Mouse (Mus musculus): ENCODE measurements around the gene Chat. TPM values are rescaled to one million over a fixed set of nuclear protein-coding genes. Genes with fewer than 3 reads are reported as not detected.
A peak's percentile ranks its signal among the peaks of the same experiment; 100 is the strongest.
"Not testable (repeated sequence)": the region's sequence is repeated elsewhere in the genome, so short reads cannot be mapped to it uniquely, and the experiment has no call there.

The Chat gene
- polyA plus RNA-seq, 1 experiment from 2014 or later, result not detected

- peak; percentile 43 for DNase-seq (ENCODE audit: low spot score)
- WGBS, result 37% methylated on average over 5 of the region's 5 CpGs
Observed at GRCm38 (mm10) chr14:32437352-32437793, 28.4 kb downstream of the Chat start.

DNA sequence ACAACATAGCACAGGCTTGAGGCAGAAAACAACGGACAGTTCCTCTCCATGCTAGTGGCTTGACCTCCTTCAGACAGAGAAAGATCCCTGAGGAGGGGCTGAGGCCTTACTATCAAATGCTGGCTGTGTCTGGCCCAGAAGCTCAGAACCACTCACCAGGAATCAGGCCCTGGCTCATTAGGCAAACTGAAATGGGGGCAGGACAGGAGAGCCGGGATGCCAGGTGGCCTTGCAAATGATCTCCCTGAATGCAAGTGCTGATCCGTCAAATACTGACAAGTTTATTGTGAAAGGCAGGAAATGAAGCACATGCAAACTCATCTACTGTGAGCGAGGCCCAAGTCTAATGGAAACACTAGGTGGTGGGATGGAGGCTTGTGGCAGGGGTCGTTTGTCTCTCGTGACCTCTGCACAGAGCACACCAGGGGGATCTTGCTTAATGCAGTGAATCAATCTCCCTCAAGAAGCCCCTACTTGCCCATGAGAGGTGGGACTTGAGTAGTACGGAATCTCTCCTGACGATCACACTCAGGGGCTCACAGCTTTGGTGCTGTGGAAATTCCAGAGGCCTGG is 36.7 kb downstream of the Chat start:
- peak; percentile 28 for DNase-seq (ENCODE audit: low spot score)
- Histone ChIP-seq H3K27me3 (ENCODE audit: low read depth, poor library complexity, severe bottlenecking) (no peaks in the 10 kb centered on the region), H3K36me3 (no peaks in the 10 kb centered on the region), H3K4me1 (peaks cover 9% of the 10 kb centered on the region), H3K9me3 (replicated peaks) (no peaks in the 10 kb centered on the region), H3K27ac (no peak overlapping the region), H3K4me3 (no peak overlapping the region)
- 15% methylated on average over 8 of the region's 8 CpGs for WGBS

More at GRCm38 (mm10) chr14:32437352-32437793, 28.4 kb downstream of the Chat start:
- Histone ChIP-seq H3K27me3 (ENCODE audit: low read depth, poor library complexity, severe bottlenecking) (peaks cover 6% of the 10 kb centered on the region; the same call in 1 of the 2 replicates), H3K27ac (no peak overlapping the region), H3K36me3 (no peaks in the 10 kb centered on the region), H3K4me1 (peaks cover 21% of the 10 kb centered on the region), H3K4me3 (no peak overlapping the region), H3K9me3 (replicated peaks) (no peaks in the 10 kb centered on the region)

- Histone ChIP-seq H3K27ac (no peak overlapping the region), H3K4me1 (peaks cover 16% of the 10 kb centered on the region), H3K4me3 (no peak overlapping the region), H3K9me3 (replicated peaks) (no peaks in the 10 kb centered on the region), H3K27me3 (ENCODE audit: low read depth, poor library complexity, severe bottlenecking) (0 out of 2 replicates have a peak, but pooled peaks cover 5% of the 10 kb centered on the region), H3K36me3 (no peaks in the 10 kb centered on the region)
- peak; percentile 21 for DNase-seq (ENCODE audit: low spot score)
- WGBS, result 92% methylated on average over 7 of the region's 7 CpGs
Observed at GRCm38 (mm10) chr14:32423946-32424345, 41.8 kb downstream of the Chat start.

- 0 out of 2 replicates have a peak, but pooled peaks cover 5% of the 10 kb centered on the region for H3K27me3 ChIP-seq (ENCODE audit: low read depth, poor library complexity, severe bottlenecking)
- H3K4me3 ChIP-seq, result no peak overlapping the region
- H3K27ac ChIP-seq, result no peak overlapping the region
- peak; percentile 25 for DNase-seq (ENCODE audit: low spot score)
- H3K36me3 ChIP-seq, result no peaks in the 10 kb centered on the region
- 88% methylated on average over 11 of the region's 11 CpGs for WGBS
- H3K9me3 ChIP-seq (replicated peaks), result no peaks in the 10 kb centered on the region
- peaks cover 12% of the 10 kb centered on the region for H3K4me1 ChIP-seq
Observed at GRCm38 (mm10) chr14:32418747-32419146, 47.0 kb downstream of the Chat start.

- Histone ChIP-seq H3K9me3 (replicated peaks) (no peaks in the 10 kb centered on the region), H3K27me3 (ENCODE audit: low read depth, poor library complexity, severe bottlenecking) (no peaks in the 10 kb centered on the region), H3K4me1 (peaks cover 12% of the 10 kb centered on the region), H3K4me3 (no peak overlapping the region), H3K27ac (no peak overlapping the region), H3K36me3 (no peaks in the 10 kb centered on the region)
- WGBS, result 81% methylated on average over 5 of the region's 5 CpGs
- DNase-seq (ENCODE audit: low spot score), result no peak
Observed at GRCm38 (mm10) chr14:32412075-32412474, 53.7 kb downstream of the Chat start.

GRCm38 (mm10) chr14:32410084-32410483 is 55.7 kb downstream of the Chat start:
- no peak for DNase-seq (ENCODE audit: low spot score)
- H3K27me3 ChIP-seq (ENCODE audit: low read depth, poor library complexity, severe bottlenecking), result no peaks in the 10 kb centered on the region
- H3K4me1 ChIP-seq, result peaks cover 12% of the 10 kb centered on the region
- no peak overlapping the region for H3K4me3 ChIP-seq
- H3K27ac ChIP-seq, result no peak overlapping the region
- WGBS, result 82% methylated on average over 5 of the region's 5 CpGs
- H3K36me3 ChIP-seq, result no peaks in the 10 kb centered on the region
- no peaks in the 10 kb centered on the region for H3K9me3 ChIP-seq (replicated peaks)

DNA sequence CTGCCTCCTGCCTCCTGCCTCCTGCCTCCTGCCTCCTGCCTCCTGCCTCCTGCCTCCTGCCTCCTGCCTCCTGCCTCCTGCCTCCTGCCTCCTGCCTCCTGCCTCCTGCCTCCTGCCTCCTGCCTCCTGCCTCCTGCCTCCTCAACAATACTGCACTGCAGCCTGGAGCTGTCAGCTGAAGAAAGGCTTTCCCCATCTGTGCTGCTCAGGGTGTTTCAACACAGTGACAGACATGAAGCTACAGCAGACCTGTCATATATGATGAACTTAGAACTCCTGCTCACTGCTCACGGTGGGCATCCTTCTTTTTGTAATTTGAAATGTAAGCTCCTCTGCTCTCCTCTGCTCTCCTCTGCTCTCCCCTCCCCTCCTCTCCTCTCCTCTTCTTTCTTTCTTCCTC is 60.4 kb downstream of the Chat start:
- H3K4me3 ChIP-seq; H3K36me3 ChIP-seq; DNase-seq (ENCODE audit: low spot score); H3K4me1 ChIP-seq; H3K27ac ChIP-seq; H3K27me3 ChIP-seq (ENCODE audit: low read depth, poor library complexity, severe bottlenecking); H3K9me3 ChIP-seq (replicated peaks): not testable (repeated sequence)
- 76% methylated on average over 1 of the region's 1 CpGs for whole genome bisulfite sequencing

DNA sequence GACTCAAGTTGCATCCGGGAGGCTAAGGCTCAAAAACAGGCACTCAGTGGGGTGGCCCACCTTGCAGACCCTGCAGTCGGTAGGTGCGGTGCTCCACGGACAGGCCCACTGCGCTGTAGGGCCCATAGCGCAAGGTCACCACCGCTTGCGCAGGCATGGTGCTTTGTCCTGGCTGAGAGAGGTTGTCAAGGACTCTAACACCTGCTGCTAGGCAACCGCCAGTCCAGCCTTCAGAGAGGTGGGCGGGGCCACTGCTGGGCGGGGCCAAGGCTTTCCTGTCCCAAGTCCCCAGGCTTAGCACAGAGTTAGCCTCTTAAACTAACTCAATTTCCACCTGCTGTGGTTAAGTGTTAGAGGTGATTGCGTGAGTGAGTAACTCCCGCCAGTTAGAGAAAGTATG is 77.6 kb downstream of the Chat start, which contains the start of gene 1700024G13Rik:
TSS of gene 1700024G13Rik (minus strand) at position 196 of the 400 bp plus-strand sequence.
- Histone ChIP-seq H3K4me1 (peaks cover 9% of the 10 kb centered on the region), H3K9me3 (replicated peaks) (no peaks in the 10 kb centered on the region), H3K27ac (no peak within 1 kb of the TSS; the same call in 1 of the 2 replicates), H3K27me3 (ENCODE audit: low read depth, poor library complexity, severe bottlenecking) (peaks cover 20% of the 10 kb centered on the region), H3K36me3 (no peaks in the 10 kb centered on the region), H3K4me3 (peak within 1 kb of the TSS; percentile 23)
- DNase-seq (ENCODE audit: low spot score), result peak; percentile 83
- 1% methylated on average over 13 of the region's 13 CpGs for WGBS

DNA sequence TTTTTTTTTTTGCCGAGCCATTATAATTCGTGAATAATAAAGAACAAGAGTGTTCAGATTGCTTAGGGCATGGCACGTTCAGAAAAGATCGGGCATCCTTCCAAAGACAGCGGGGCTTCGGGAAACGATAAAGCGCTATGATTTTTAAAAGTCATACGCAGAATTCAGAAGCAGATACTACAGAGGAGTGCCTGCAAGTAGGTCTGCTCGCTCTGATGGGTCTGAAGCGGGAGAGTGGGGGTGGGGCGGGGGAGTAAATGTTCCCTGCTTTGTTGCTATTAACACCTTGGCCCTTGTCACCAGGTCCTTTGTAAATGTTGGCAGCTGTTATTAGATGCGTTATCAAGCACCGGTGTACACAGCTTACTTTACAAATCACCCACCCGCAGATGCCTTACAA is 84.2 kb downstream of the Chat start:
- Histone ChIP-seq H3K27me3 (ENCODE audit: low read depth, poor library complexity, severe bottlenecking) (peaks cover 63% of the 10 kb centered on the region), H3K9me3 (replicated peaks) (no peaks in the 10 kb centered on the region), H3K4me1 (peaks cover 34% of the 10 kb centered on the region), H3K27ac (no peak overlapping the region), H3K36me3 (no peaks in the 10 kb centered on the region), H3K4me3 (no peak overlapping the region)
- peak; percentile 39 for DNase-seq (ENCODE audit: low spot score)
- 43% methylated on average over 15 of the region's 15 CpGs for WGBS

GRCm38 (mm10) chr14:32381066-32381465 is 84.7 kb downstream of the Chat start:
- Histone ChIP-seq H3K9me3 (replicated peaks) (no peaks in the 10 kb centered on the region), H3K27me3 (ENCODE audit: low read depth, poor library complexity, severe bottlenecking) (peaks cover 60% of the 10 kb centered on the region), H3K36me3 (no peaks in the 10 kb centered on the region), H3K4me1 (peaks cover 34% of the 10 kb centered on the region), H3K27ac (no peak overlapping the region), H3K4me3 (no peak overlapping the region)
- DNase-seq (ENCODE audit: low spot score), result no peak
- WGBS, result 14% methylated on average over 7 of the region's 7 CpGs

DNA sequence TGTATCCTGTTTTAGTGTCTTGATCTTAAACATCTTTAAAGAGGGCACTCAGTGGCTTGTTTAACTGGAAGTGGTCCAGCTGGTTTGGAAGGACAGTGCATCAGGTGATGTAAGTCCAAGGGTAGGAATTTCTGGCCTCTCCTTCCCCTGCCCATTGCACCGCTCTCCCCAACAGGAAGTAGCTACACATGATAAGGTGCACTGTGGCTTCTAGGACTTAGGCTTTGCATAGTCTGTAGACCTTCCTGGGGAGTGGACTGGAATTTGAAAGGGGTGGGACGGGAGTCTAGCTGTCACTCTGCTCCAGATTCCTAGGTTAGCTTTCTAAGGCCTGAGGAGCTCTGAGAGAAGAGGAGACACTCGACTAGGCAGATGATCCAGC is 85.7 kb downstream of the Chat start:
- Histone ChIP-seq H3K27ac (no peak overlapping the region), H3K36me3 (no peaks in the 10 kb centered on the region), H3K4me1 (peaks cover 34% of the 10 kb centered on the region), H3K4me3 (0 out of 2 replicates have a peak overlapping the region, but pooled peaks have one; percentile 33), H3K9me3 (replicated peaks) (no peaks in the 10 kb centered on the region), H3K27me3 (ENCODE audit: low read depth, poor library complexity, severe bottlenecking) (peaks cover 60% of the 10 kb centered on the region)
- DNase-seq (ENCODE audit: low spot score), result no peak
- 49% methylated on average over 3 of the region's 3 CpGs for WGBS

GRCm38 (mm10) chr14:32379395-32380098 is 86.2 kb downstream of the Chat start:
- 11% methylated on average over 22 of the region's 22 CpGs for WGBS
- Histone ChIP-seq H3K36me3 (no peaks in the 10 kb centered on the region), H3K4me3 (peak overlapping the region; percentile 33), H3K4me1 (peaks cover 34% of the 10 kb centered on the region), H3K27ac (no peak overlapping the region), H3K27me3 (ENCODE audit: low read depth, poor library complexity, severe bottlenecking) (peaks cover 60% of the 10 kb centered on the region), H3K9me3 (replicated peaks) (no peaks in the 10 kb centered on the region)
- peak; percentile 51 for DNase-seq (ENCODE audit: low spot score)

- H3K9me3 ChIP-seq (replicated peaks), result no peaks in the 10 kb centered on the region
- H3K36me3 ChIP-seq, result no peaks in the 10 kb centered on the region
- H3K27me3 ChIP-seq (ENCODE audit: low read depth, poor library complexity, severe bottlenecking), result peaks cover under 1% of the 10 kb centered on the region; the same call in 1 of the 2 replicates
- H3K27ac ChIP-seq, result no peak overlapping the region
- 95% methylated on average over 2 of the region's 2 CpGs for WGBS
- H3K4me3 ChIP-seq, result no peak overlapping the region
- H3K4me1 ChIP-seq, result no peaks in the 10 kb centered on the region
- DNase-seq (ENCODE audit: low spot score), result no peak
Observed at GRCm38 (mm10) chr14:32372510-32372909, 93.3 kb downstream of the Chat start.
